Mouse (Mus musculus) retina, adult 2 months (tissue): ENCODE measurements at regions not wholly inside any gene's neighbourhood (a gene's known extent, or its start where the extent isn't known, plus 50 kb on each side); places are given as distances from the start of the nearest gene placed in this dataset.

Experiments
- DNase-seq: peaks from one replicate; pipeline ENCODE4 v3.0.0-alpha.2; 2012; ENCODE audit warnings: low read depth, low spot score

DNA sequence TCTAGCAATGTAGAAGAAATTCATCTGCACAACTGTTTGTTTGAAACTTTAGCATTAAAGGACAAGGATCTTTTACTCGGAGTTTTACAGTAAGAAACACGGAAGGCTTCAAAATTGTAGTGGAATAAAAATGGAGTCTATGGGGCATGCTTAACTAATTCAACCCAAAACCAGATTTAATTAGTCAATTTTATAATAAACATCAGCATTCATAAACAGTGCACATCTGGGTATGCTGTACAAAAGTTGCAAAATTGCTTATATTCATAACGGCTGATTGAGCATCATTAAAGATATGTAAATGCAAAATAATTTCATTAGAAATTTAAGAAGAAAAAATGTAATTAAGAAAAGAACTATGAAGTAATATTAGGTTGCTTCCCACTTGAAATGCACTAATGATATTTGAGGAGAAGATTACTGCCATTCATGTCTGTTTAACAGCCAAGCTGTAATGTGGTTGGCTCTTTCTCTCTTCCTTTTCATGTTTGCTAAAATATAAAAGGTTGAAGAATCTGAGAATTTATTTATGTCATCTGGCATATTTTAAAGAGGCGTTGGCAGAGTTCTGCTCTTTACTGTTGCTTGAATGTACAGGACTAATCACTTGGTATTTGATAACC is 1037.3 kb downstream of the Fam181b start:
- DNase-seq, result no peak

DNA sequence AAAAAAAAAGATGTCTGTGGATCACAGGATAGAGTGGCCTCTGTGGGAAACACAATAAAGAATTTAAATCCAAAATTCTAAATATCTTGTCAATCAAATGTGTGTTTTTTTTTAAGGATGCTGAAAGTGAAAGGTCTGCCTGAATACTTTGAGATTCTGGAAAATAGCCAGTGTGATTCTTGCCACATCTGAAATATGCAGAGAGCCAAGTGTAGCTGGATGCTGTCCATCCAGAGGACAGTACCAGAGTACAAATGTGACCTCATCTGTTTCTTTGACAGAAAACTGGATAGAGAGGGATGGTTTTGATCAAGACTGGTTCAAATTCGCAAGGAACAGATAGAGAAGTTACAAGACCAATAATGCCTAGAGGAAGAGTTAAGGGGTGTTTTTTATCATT is 1044.1 kb downstream of the Fam181b start:
- no peak for DNase-seq

DNA sequence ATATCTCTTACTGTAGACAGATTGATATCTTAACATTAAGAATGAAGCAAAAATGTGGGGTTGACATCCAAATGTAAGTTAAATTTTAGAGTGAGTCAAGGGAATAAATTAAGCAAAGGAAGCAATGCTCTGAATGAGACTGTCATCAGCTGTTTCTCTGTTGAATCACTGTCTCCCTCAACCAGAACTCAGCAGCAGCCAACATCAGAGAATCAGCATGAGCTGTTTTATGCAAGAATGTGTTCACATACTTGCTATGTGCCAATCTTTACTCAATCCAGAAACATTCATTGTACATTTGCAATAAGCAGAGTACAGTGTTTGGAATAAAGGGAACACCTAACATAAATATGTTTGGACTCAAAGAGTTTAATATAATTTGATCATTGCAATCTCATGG is 1074.6 kb downstream of the Fam181b start:
- no peak for DNase-seq

DNA sequence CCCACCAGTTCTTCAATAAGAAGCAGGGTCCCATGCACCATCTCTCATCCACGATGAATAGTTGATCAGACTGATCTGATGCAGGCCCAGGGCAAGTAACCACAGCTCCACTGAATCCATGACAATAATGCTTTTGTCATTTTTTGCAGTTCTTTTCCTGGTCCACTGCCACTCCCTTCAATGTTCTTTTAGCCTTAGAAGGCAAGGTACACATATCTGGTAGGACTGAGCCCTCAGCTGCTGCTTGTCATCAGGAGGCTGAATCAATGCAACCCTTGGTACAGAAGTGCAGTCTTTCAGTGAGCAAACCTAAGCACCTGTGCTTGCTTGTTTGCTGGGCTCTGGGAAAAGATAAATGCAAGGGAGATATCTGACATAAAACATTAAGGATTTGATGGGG is 1075.8 kb downstream of the Fam181b start:
- DNase-seq, result no peak

GRCm38 (mm10) chr7:94180027-94180426 is 1100.4 kb downstream of the Fam181b start:
- no peak for DNase-seq

DNA sequence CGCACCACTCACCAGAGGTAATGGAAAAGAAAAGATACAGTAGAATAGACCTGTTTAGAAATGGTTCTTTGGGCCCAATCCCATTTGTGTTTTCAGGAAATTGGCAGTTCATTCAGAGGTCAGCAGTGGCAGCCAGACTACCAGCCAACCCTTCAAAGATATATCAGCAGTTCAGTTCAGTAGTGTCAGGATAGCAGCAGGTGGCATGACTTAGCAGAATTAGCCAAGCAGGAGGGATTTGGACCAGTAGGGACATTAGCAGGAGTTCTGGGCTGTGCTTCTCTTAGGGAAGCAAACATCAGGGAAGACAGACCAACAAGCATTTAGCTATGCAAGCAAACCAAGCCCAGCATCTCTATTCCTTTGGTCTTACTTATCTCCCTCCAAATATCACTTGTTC is 1132.7 kb downstream of the Fam181b start:
- DNase-seq, result no peak

- DNase-seq, result no peak
Observed at GRCm38 (mm10) chr7:94227482-94227881, 1147.8 kb downstream of the Fam181b start.

DNA sequence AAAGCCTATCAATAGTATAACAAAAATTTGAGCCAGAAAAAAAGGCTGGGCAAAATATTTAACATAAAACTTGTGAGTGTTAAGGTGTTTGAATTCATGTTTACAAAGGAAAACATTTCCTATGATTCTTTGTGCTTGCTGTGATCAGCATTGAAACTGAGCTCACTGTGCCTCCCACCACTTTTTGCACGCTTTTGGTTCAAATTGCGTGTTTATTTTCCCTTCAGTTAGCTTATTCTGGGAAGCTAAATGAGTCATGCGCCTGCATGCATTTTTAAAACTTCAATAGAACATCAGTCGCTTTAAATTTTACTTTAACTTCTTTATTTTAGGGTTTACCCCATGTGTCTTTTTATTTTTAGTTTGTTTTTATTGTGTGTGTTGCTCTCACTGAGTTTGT is 1154.0 kb downstream of the Fam181b start:
- DNase-seq, result no peak

DNA sequence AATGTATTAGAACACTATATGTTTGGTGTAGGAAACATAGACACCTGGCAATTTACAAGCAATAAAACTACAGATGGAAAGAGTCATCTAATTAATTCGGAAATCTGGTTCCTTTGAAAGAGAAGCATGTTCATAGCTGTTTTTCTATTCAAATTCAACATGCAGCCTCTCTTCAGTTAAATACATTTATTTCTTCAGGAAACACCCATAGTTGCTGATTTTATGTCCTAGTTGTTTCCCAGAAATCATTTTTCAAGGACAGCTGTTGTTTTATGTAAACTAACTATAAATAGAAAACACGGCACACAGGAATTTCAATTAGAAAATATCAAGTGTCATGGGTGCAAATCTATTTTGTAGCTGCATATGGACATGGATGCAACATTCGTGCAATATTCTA is 1169.8 kb downstream of the Fam181b start:
- no peak for DNase-seq

GRCm38 (mm10) chr7:94268665-94269320 is 1189.1 kb downstream of the Fam181b start:
- no peak for DNase-seq

GRCm38 (mm10) chr7:94281529-94281928 is 1201.9 kb downstream of the Fam181b start:
- no peak for DNase-seq

GRCm38 (mm10) chr7:94282010-94282409 is 1202.3 kb downstream of the Fam181b start:
- DNase-seq, result no peak

- peak; percentile 15 for DNase-seq
Observed at GRCm38 (mm10) chr7:94283031-94283609, 1203.5 kb downstream of the Fam181b start.

DNA sequence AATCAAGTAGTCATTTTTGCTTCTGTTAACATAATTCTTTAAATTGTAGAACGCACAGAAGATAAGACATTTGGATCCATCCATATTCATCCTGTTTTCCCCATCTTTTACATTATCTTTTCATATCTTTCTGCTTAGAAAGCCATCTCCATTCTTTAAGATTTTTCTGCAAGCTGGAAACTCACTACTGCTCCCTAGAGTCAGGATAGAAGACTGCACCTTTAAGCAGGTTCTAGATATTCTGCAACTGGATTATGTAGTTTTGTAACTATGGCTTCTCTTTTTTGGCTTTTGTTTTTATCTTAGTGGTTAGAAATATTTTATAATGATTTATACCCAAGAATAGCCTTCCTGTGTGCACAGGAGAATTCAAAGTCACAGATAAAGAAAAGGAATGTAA is 1225.9 kb downstream of the Fam181b start:
- no peak for DNase-seq

DNA sequence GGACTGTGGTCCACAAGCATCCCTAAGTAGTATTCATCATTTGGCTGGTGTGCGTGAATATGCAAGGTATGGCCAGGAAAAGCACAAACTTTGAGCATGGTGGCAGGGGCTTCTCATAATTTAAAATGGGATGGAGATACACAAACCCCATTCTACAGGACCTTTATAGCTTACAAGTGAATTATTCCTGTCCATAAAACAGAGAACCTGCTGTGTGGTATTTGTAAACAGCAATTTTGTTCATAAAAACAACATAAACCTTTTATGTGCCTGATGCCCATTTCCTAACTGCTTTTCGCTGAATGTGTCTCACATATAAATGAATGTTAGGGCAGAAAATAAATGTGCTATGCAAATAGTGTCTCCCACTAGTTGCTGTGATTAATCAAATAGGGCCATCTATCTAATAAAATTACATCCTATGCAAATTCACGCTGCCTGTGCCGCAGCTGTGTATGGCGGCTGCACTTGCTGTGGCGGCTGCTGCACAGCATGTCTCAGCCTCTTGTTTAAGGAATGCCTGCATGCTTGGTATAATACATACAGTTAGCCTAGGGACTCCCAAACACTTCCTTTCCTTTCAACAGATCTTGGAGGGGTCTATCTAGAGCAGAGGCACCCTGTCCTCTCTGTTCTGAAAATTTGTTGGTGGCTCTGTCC is 1235.4 kb downstream of the Fam181b start:
- DNase-seq, result no peak

DNA sequence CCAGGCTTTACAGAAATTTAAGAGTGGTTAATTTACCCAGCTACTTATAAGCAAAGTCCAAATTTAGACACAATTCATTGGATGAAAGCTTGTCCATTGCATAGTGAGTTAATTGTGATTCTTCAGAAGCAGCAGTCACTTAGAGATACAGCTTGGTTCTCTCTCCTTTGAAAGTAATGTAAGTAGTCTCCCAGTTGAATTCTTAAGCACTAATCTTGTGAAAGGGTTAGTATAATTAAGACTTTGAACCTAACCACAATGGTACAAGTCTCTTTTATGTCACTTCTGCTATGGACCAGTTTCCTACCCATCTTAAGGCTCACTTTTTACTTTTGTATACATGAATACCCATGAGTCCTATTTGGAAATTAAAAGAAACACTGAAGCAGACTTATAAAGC is 1252.9 kb downstream of the Fam181b start:
- DNase-seq, result no peak
